Mouse (Mus musculus) megakaryocyte, embryonic 14.5 days (primary cell): ENCODE data around the gene Cpa4.

Experiments used
- FLI1 ChIP-seq: IDR thresholded peaks from 2 replicates; pipeline ENCODE4 v1.6.1; 2012; ENCODE audit warnings: low read length, inconsistent platforms, mixed read lengths
- GATA1 ChIP-seq: IDR thresholded peaks from 3 replicates; pipeline ENCODE4 v1.6.1; 2012; ENCODE audit warnings: mixed read lengths, low read length, inconsistent platforms, borderline replicate concordance

GRCm38 (mm10) chr6:30570012-30570411 is 1.8 kb downstream of the Cpa4 start:
- no peak for TF ChIP-seq GATA1
- no peak for TF ChIP-seq FLI1
